Mouse (Mus musculus): Measurements from ENCODE around the gene Sarnp. TPM values are rescaled to one million over a fixed set of nuclear protein-coding genes. Genes with fewer than 3 reads are reported as not detected.

Gene Sarnp
- polyA plus RNA-seq, 1 experiment from 2014 or later = 72.0 TPM

GRCm38 (mm10) chr10:128899759-128900490 lies 82.8 kb downstream of the Sarnp start:
- peaks cover 21% of the 10 kb centered on the region for H3K27me3 ChIP-seq (ENCODE audit: insufficient read depth, low read length)
- no peaks in the 10 kb centered on the region for H3K36me3 ChIP-seq (replicated peaks; ENCODE audit: insufficient read depth, low read length)
- TF ChIP-seq EP300 (IDR thresholded peaks at IDR 0.05; ENCODE audit: low read depth) (no peak), CTCF (IDR thresholded peaks at IDR 0.05; ENCODE audit: low read depth) (no peak)
- no peak overlapping the region for H3K4me3 ChIP-seq (ENCODE audit: low read depth, low read length)
- H3K27ac ChIP-seq (ENCODE audit: low read depth) = 0 out of 2 replicates have a peak overlapping the region, but pooled peaks have one; percentile 13
- no peak overlapping the region; the same call in 1 of the 2 replicates for H3K4me2 ChIP-seq (ENCODE audit: low read depth, low read length)
- DNase-seq = no peak
- peaks cover 6% of the 10 kb centered on the region; the same call in 1 of the 2 replicates for H3K4me1 ChIP-seq (ENCODE audit: insufficient read depth)
- no peaks in the 10 kb centered on the region for H3K9me3 ChIP-seq (ENCODE audit: low read length)
- WGBS (ENCODE audit: insufficient replicate concordance) = 56% methylated on average over 6 of the region's 6 CpGs
- ATAC-seq = no peak
- H3K9ac ChIP-seq (replicated peaks) = no peak overlapping the region

GRCm38 (mm10) chr10:128900698-128901097 lies 83.6 kb downstream of the Sarnp start, which contains the start of gene Cd63:
Cd63 (plus strand) TSS chr10:128900989.
- TF ChIP-seq CTCF (IDR thresholded peaks at IDR 0.05; ENCODE audit: low read depth) = no peak
- no peak for TF ChIP-seq EP300 (IDR thresholded peaks at IDR 0.05; ENCODE audit: low read depth)
- Histone ChIP-seq H3K27me3 (ENCODE audit: insufficient read depth, low read length) (peaks cover 18% of the 10 kb centered on the region), H3K36me3 (replicated peaks; ENCODE audit: insufficient read depth, low read length) (no peaks in the 10 kb centered on the region), H3K4me3 (ENCODE audit: low read depth, low read length) (no peak within 1 kb of the TSS), H3K27ac (ENCODE audit: low read depth) (0 out of 2 replicates have a peak within 1 kb of the TSS, but pooled peaks have one; percentile 13), H3K9me3 (ENCODE audit: low read length) (no peaks in the 10 kb centered on the region), H3K4me2 (ENCODE audit: low read depth, low read length) (peak within 1 kb of the TSS; percentile 6), H3K4me1 (ENCODE audit: insufficient read depth) (peaks cover 4% of the 10 kb centered on the region; the same call in 1 of the 2 replicates), H3K9ac (replicated peaks) (no peak within 1 kb of the TSS)
- ATAC-seq (no peak), DNase-seq (no peak)
- WGBS (ENCODE audit: insufficient replicate concordance) = 72% methylated on average over 3 of the region's 3 CpGs

DNA sequence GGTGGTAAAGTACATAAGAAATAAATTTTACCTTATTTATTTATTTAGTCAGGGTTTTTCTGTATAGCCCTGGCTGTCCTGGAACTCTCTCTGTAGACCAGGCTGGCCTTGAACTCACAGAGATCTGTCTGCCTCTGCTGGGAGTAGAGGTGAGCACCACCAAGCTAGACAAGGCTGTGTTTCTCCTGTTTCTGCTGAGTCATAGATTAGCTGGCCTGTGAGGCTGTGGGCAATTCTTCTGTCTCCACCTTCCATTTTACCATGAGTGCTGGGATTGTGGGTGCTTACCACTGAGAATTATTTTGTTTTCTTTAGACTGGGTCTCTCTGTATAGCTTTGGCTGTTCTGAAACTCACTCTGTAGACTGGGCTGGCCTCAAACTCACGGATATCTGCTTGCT lies 84.3 kb downstream of the Sarnp start:
- Histone ChIP-seq H3K27ac (ENCODE audit: low read depth) (no peak overlapping the region), H3K9me3 (ENCODE audit: low read length) (no peaks in the 10 kb centered on the region), H3K4me1 (ENCODE audit: insufficient read depth) (no peaks in the 10 kb centered on the region), H3K4me3 (ENCODE audit: low read depth, low read length) (no peak overlapping the region), H3K4me2 (ENCODE audit: low read depth, low read length) (no peak overlapping the region), H3K9ac (replicated peaks) (no peak overlapping the region), H3K36me3 (replicated peaks; ENCODE audit: insufficient read depth, low read length) (no peaks in the 10 kb centered on the region), H3K27me3 (ENCODE audit: insufficient read depth, low read length) (peaks cover 11% of the 10 kb centered on the region)
- DNase-seq (no peak), ATAC-seq (no peak)
- no peak for TF ChIP-seq CTCF (IDR thresholded peaks at IDR 0.05; ENCODE audit: low read depth)
- no peak for TF ChIP-seq EP300 (IDR thresholded peaks at IDR 0.05; ENCODE audit: low read depth)
- WGBS (ENCODE audit: insufficient replicate concordance) = 52% methylated on average over 1 of the region's 1 CpGs

DNA sequence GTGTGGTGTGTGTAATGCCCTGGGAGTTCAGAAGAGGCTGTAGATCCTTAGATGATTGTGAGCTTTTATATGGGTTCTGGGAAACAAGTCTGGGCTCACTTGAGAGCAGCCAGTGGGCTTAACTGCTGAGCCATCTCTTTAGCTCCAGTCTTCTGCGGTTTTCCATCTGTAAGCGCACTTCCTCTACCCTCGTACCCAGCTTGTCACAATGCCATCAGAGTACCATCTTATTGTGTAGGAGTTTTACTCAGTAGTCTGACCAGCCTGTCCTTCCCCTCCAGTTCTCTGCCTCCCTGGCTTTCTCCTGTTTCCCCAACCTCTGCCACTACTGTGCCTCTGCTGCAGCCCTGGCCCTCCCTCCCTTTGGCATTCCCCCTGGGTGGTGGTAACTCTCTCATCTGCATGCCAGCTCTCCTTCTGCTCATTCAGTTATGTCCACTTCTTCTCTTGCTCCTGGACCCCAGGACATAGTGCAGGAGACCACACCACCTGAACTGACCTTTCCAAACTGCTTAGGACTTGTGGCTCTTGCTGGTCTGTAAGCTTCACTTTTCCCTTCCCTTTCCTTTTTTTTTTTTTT lies 85.4 kb downstream of the Sarnp start:
- TF ChIP-seq EP300 (IDR thresholded peaks at IDR 0.05; ENCODE audit: low read depth) = no peak
- no peak for TF ChIP-seq CTCF (IDR thresholded peaks at IDR 0.05; ENCODE audit: low read depth)
- no peak overlapping the region for H3K27ac ChIP-seq (ENCODE audit: low read depth)
- H3K9me3 ChIP-seq (ENCODE audit: low read length) = no peaks in the 10 kb centered on the region
- ATAC-seq (no peak), DNase-seq (no peak)
- WGBS (ENCODE audit: insufficient replicate concordance) = 60% methylated on average over 3 of the region's 3 CpGs
- 0 out of 2 replicates have a peak, but pooled peaks cover 3% of the 10 kb centered on the region for H3K27me3 ChIP-seq (ENCODE audit: insufficient read depth, low read length)
- no peaks in the 10 kb centered on the region for H3K4me1 ChIP-seq (ENCODE audit: insufficient read depth)
- no peak overlapping the region for H3K4me2 ChIP-seq (ENCODE audit: low read depth, low read length)
- H3K36me3 ChIP-seq (replicated peaks; ENCODE audit: insufficient read depth, low read length) = no peaks in the 10 kb centered on the region
- H3K4me3 ChIP-seq (ENCODE audit: low read depth, low read length) = no peak overlapping the region
- H3K9ac ChIP-seq (replicated peaks) = no peak overlapping the region

GRCm38 (mm10) chr10:128904812-128905211 lies 87.7 kb downstream of the Sarnp start:
- Histone ChIP-seq H3K4me3 (ENCODE audit: low read depth, low read length) (no peak overlapping the region), H3K27me3 (ENCODE audit: insufficient read depth, low read length) (no peaks in the 10 kb centered on the region; the same call in 1 of the 2 replicates), H3K9ac (replicated peaks) (no peak overlapping the region), H3K4me1 (ENCODE audit: insufficient read depth) (0 out of 2 replicates have a peak, but pooled peaks cover 2% of the 10 kb centered on the region), H3K36me3 (replicated peaks; ENCODE audit: insufficient read depth, low read length) (no peaks in the 10 kb centered on the region), H3K27ac (ENCODE audit: low read depth) (no peak overlapping the region), H3K9me3 (ENCODE audit: low read length) (no peaks in the 10 kb centered on the region), H3K4me2 (ENCODE audit: low read depth, low read length) (no peak overlapping the region)
- no peak for DNase-seq
- no peak for ATAC-seq
- WGBS (ENCODE audit: insufficient replicate concordance) = 83% methylated on average over 5 of the region's 5 CpGs
- TF ChIP-seq CTCF (IDR thresholded peaks at IDR 0.05; ENCODE audit: low read depth) (no peak), EP300 (IDR thresholded peaks at IDR 0.05; ENCODE audit: low read depth) (no peak)

DNA sequence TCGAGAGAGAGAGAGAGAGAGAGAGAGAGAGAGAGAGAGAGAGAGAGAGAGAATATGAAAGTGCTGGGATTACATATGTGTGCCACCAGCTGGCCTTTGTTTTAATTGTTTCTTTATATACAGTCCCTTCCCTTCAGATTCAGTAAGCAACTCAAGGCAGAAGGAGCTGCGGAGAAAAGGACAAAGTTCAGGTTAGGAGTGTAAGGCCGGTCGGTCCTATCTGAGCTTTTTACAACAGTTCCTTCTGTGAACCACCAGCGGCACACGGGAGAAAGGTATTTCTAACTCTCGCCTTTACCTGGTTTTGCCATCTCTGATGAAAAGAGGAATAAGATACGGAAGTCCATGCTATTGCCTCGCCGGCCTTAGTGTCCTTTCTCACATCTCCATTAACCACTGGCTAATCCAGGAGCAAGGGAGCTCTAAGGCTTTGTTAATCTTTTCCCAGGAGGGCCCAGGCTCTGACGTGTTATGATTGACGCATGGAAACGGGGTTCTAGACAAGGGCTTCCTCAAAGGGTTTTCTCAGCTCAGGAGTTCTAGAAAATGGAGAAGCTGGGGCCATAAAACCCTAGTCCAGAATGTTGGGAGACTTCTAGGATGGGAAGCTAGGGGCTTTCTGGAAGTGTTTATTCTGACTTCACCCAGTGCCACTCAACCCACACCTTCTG lies 91.8 kb downstream of the Sarnp start:
- Histone ChIP-seq H3K4me1 (ENCODE audit: insufficient read depth) (peaks cover 2% of the 10 kb centered on the region; the same call in 1 of the 2 replicates), H3K9ac (replicated peaks) (peak overlapping the region; percentile 79), H3K27ac (ENCODE audit: low read depth) (peak overlapping the region; percentile 73), H3K36me3 (replicated peaks; ENCODE audit: insufficient read depth, low read length) (0 out of 2 replicates have a peak, but pooled peaks cover 9% of the 10 kb centered on the region), H3K27me3 (ENCODE audit: insufficient read depth, low read length) (peaks cover 3% of the 10 kb centered on the region), H3K9me3 (ENCODE audit: low read length) (no peaks in the 10 kb centered on the region), H3K4me3 (ENCODE audit: low read depth, low read length) (peak overlapping the region; percentile 71), H3K4me2 (ENCODE audit: low read depth, low read length) (peak overlapping the region; percentile 68)
- ATAC-seq = no peak
- WGBS (ENCODE audit: insufficient replicate concordance) = 62% methylated on average over 13 of the region's 13 CpGs
- TF ChIP-seq EP300 (IDR thresholded peaks at IDR 0.05; ENCODE audit: low read depth) (no peak), CTCF (IDR thresholded peaks at IDR 0.05; ENCODE audit: low read depth) (no peak)
- DNase-seq = no peak
